Mouse (Mus musculus) C2C12 (cell line): ENCODE results near the gene Cd151.

ENCODE experiments used
- CTCF ChIP-seq: IDR thresholded peaks from one replicate; pipeline ENCODE4 v1.5.1; 2011; ENCODE audit not compliant: control insufficient read depth, insufficient read depth, insufficient read length
- FOSL1 ChIP-seq: IDR thresholded peaks from one replicate; pipeline ENCODE4 v1.8.0; 2011; ENCODE audit warnings: mild to moderate bottlenecking, low read length; ENCODE audit not compliant: poor library complexity, insufficient read depth, severe bottlenecking
- USF1 ChIP-seq: IDR thresholded peaks from one replicate; pipeline ENCODE4 v1.6.1; 2011; ENCODE audit warnings: low read depth, mild to moderate bottlenecking, control low read depth, moderate library complexity

GRCm38 (mm10) chr7:141442199-141442598, 25.0 kb upstream of the Cd151 start:
- TF ChIP-seq CTCF (no peak), USF1 (no peak), FOSL1 (no peak)
